In the genomic region with DNA sequence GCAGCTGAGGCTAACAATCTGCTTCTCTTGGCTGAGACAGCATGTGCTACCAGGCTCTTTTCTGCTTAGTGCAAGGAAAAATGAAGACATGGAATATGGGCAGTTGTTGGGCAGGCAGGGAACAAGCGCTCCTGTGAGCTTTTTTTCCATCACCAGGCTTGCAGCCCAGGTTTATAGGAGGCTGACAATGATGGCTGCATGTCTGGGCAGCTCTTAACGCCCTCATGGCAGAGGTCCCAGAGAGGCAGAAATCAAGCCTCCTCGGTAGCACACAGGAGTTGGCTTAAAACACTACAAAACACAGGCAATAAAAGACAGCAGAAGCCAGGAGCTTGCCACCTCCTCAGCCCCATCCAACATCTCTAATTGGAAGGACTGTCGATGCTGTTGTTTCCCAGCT, we compare ENCODE assay signal across 16 mouse cellular contexts. TPM values are rescaled to one million over a fixed set of nuclear protein-coding genes. Genes with fewer than 3 reads are reported as not detected.
DNase-seq lines count a peak whose midpoint lies in the region; ATAC-seq lines count a peak whose summit lies in the region.
"Had no signal": no experiment of that assay in that cellular context is flagged by ENCODE, and none has a peak within 500 bp of the region (broad histone marks: within the 10 kb centered on the region; RNA-seq: fewer than 3 reads in every experiment).

No protein-coding gene starts in this region.

- H3K4me1 ChIP-seq in forebrain, embryonic 14.5 days (ENCODE audit: control insufficient read depth, insufficient read depth, low read length), result no peaks in the 10 kb centered on the region
- no peaks in the 10 kb centered on the region for H3K4me1 ChIP-seq in forebrain, embryonic 11.5 days (replicated peaks; ENCODE audit: control insufficient read depth, insufficient read depth, low read length)
- H3K4me1 ChIP-seq in limb, embryonic 15.5 days, result peaks cover 25% of the 10 kb centered on the region
- H3K4me1 ChIP-seq: stomach, embryonic 15.5 days had no signal

- H3K27ac ChIP-seq in forebrain, embryonic 14.5 days (ENCODE audit: low read depth, low read length), result no peak overlapping the region
- no peak overlapping the region for H3K27ac ChIP-seq in forebrain, embryonic 11.5 days (ENCODE audit: low read depth, low read length)
- peak overlapping the region; percentile 76 for H3K27ac ChIP-seq in limb, embryonic 15.5 days
- H3K27ac ChIP-seq: hindbrain, embryonic 15.5 days; neural tube, embryonic 15.5 days had no signal

- no peak for ATAC-seq in forebrain, embryonic 14.5 days
- no peak for ATAC-seq in forebrain, embryonic 11.5 days (replicated peaks; ENCODE audit: low FRiP score)
- peak; percentile 56; the same call in 1 of the 2 replicates for ATAC-seq in limb, embryonic 15.5 days (ENCODE audit: insufficient number of reproducible peaks, low FRiP score, low TSS enrichment, low read depth)

- intact Hi-C loops in left cerebral cortex, postnatal 25 days (cut with DNase I), result loop anchor here (10.0 kb wide), 1 partner anchor 93 kb away; no protein-coding TSS in a partner anchor

- H3K27me3 ChIP-seq in forebrain, embryonic 14.5 days (replicated peaks; ENCODE audit: control insufficient read depth, insufficient read depth, low read length), result no peaks in the 10 kb centered on the region
- H3K27me3 ChIP-seq in forebrain, embryonic 11.5 days (ENCODE audit: control insufficient read depth, insufficient read depth, low read length), result no peaks in the 10 kb centered on the region
- H3K27me3 ChIP-seq in limb, embryonic 15.5 days, result no peaks in the 10 kb centered on the region
- H3K27me3 ChIP-seq: CH12.LX; hindbrain, embryonic 15.5 days; neural tube, embryonic 15.5 days; stomach, embryonic 15.5 days had no signal

- H3K9me3 ChIP-seq in forebrain, embryonic 14.5 days (replicated peaks; ENCODE audit: control insufficient read depth, low read length), result no peaks in the 10 kb centered on the region
- H3K9me3 ChIP-seq in forebrain, embryonic 11.5 days (ENCODE audit: control insufficient read depth, low read length), result no peaks in the 10 kb centered on the region
- no peaks in the 10 kb centered on the region for H3K9me3 ChIP-seq in limb, embryonic 15.5 days
- H3K9me3 ChIP-seq: hindbrain, embryonic 15.5 days; neural tube, embryonic 15.5 days; stomach, embryonic 15.5 days had no signal

- H3K9ac ChIP-seq in forebrain, embryonic 14.5 days (ENCODE audit: low read length), result no peak overlapping the region
- no peak overlapping the region for H3K9ac ChIP-seq in forebrain, embryonic 11.5 days (ENCODE audit: low read length)
- H3K9ac ChIP-seq in limb, embryonic 15.5 days, result no peak overlapping the region
- H3K9ac ChIP-seq: hindbrain, embryonic 15.5 days; neural tube, embryonic 15.5 days; stomach, embryonic 15.5 days had no signal

- no peak overlapping the region for H3K4me3 ChIP-seq in forebrain, embryonic 14.5 days (ENCODE audit: low read depth, low read length)
- no peak overlapping the region for H3K4me3 ChIP-seq in forebrain, embryonic 11.5 days (ENCODE audit: low read depth, low read length)
- no peak overlapping the region for H3K4me3 ChIP-seq in limb, embryonic 15.5 days
- H3K4me3 ChIP-seq: hindbrain, embryonic 15.5 days; neural tube, embryonic 15.5 days; stomach, embryonic 15.5 days had no signal

- WGBS in forebrain, embryonic 14.5 days, result 66% methylated on average over 4 of the region's 4 CpGs
- WGBS in forebrain, embryonic 11.5 days, result 84% methylated on average over 4 of the region's 4 CpGs
- WGBS in limb, embryonic 15.5 days, result 23% methylated on average over 4 of the region's 4 CpGs

- no peak overlapping the region for H3K4me2 ChIP-seq in forebrain, embryonic 14.5 days (ENCODE audit: low read length)
- no peak overlapping the region for H3K4me2 ChIP-seq in forebrain, embryonic 11.5 days (ENCODE audit: low read depth, low read length, severe bottlenecking)
- 0 out of 2 replicates have a peak overlapping the region, but pooled peaks have one; percentile 7 for H3K4me2 ChIP-seq in limb, embryonic 15.5 days
- H3K4me2 ChIP-seq: hindbrain, embryonic 15.5 days; neural tube, embryonic 15.5 days; stomach, embryonic 15.5 days had no signal

- H3K36me3 ChIP-seq in forebrain, embryonic 14.5 days (ENCODE audit: control insufficient read depth, insufficient read depth, low read length), result no peaks in the 10 kb centered on the region
- no peaks in the 10 kb centered on the region for H3K36me3 ChIP-seq in forebrain, embryonic 11.5 days (ENCODE audit: control insufficient read depth, insufficient read depth, low read length)
- no peaks in the 10 kb centered on the region for H3K36me3 ChIP-seq in limb, embryonic 15.5 days
- H3K36me3 ChIP-seq: hindbrain, embryonic 15.5 days; neural tube, embryonic 15.5 days; stomach, embryonic 15.5 days had no signal

- DNase-seq in forebrain, embryonic 14.5 days (ENCODE audit: low spot score), result peak; percentile 34
- DNase-seq in forebrain, embryonic 11.5 days (ENCODE audit: low spot score), result no peak
- DNase-seq in left cerebral cortex, postnatal 25 days (ENCODE audit: low spot score in 2 of 2), result peak; percentile 5 to 12
- DNase-seq in left cerebral cortex, adult 11 months (ENCODE audit: low spot score), result no peak
- peak; percentile 24 to 28 for DNase-seq in cerebellum, postnatal 25 days
- DNase-seq in lung, postnatal 10 days, result no peak
- DNase-seq in urinary bladder, postnatal 25 days (ENCODE audit: low spot score), result no peak

RNA-seq across cellular contexts. Expression of gene Snx27, which starts 28.8 kb away (rescaled TPM):
- polyA plus RNA-seq in forebrain, embryonic 14.5 days (2014; fragmentation: Nextera tagmentation; extraction: Ambion mirVana), result 42.8 and 45.3 TPM in 2 replicates
- polyA plus RNA-seq in forebrain, embryonic 11.5 days (2014; fragmentation: Nextera tagmentation; extraction: Ambion mirVana), result 46.9 and 48.5 TPM in 2 replicates
- 10 to 100 TPM; 95.8 to 98.3 TPM for total RNA-seq in left cerebral cortex, postnatal 25 days (2021)
- 43.4 and 45.7 TPM in 2 replicates for polyA plus RNA-seq in limb, embryonic 15.5 days (2015; fragmentation: Nextera tagmentation; extraction: Ambion mirVana)

RNA-seq across cellular contexts. Expression of gene Gm10972, which starts 31.6 kb away (rescaled TPM):
- not detected in 2 replicates for polyA plus RNA-seq in forebrain, embryonic 14.5 days (2014; fragmentation: Nextera tagmentation; extraction: Ambion mirVana)
- not detected in 2 replicates for polyA plus RNA-seq in forebrain, embryonic 11.5 days (2014; fragmentation: Nextera tagmentation; extraction: Ambion mirVana)
- not detected for total RNA-seq in left cerebral cortex, postnatal 25 days (2021)
- polyA plus RNA-seq in limb, embryonic 15.5 days (2015; fragmentation: Nextera tagmentation; extraction: Ambion mirVana), result not detected in 2 replicates
- total RNA-seq: adrenal gland, adult 8-10 months; CH12.LX; layer of hippocampus, postnatal 36 days; megakaryocyte, adult 5-6 weeks had no signal
- polyA plus RNA-seq: frontal cortex, adult 2 months; hindbrain, embryonic 15.5 days; neural tube, embryonic 15.5 days; stomach, embryonic 15.5 days had no signal

RNA-seq across cellular contexts. Expression of gene Tuft1, which starts 47.3 kb away (rescaled TPM):
- 4.6 and 4.8 TPM in 2 replicates for polyA plus RNA-seq in forebrain, embryonic 14.5 days (2014; fragmentation: Nextera tagmentation; extraction: Ambion mirVana)
- polyA plus RNA-seq in forebrain, embryonic 11.5 days (2014; fragmentation: Nextera tagmentation; extraction: Ambion mirVana), result 3.8 and 3.9 TPM in 2 replicates
- 1 to 10 TPM; 1.3 to 1.6 TPM for total RNA-seq in left cerebral cortex, postnatal 25 days (2021)
- 30.2 and 30.9 TPM in 2 replicates for polyA plus RNA-seq in limb, embryonic 15.5 days (2015; fragmentation: Nextera tagmentation; extraction: Ambion mirVana)

Comparison
In these comparisons a context has a peak if more than half of its experiments do, and no peak if none do; other contexts are left out.
1. DNase-seq: peak in forebrain, embryonic 14.5 days (single experiment), left cerebral cortex, postnatal 25 days (2 of 2) and cerebellum, postnatal 25 days (2 of 2); none in forebrain, embryonic 11.5 days (single experiment), left cerebral cortex, adult 11 months (single experiment), lung, postnatal 10 days (single experiment) and urinary bladder, postnatal 25 days (single experiment).